Mouse (Mus musculus): ENCODE results near the gene Gm10722.
"Not testable (repeated sequence)": the region's sequence is repeated elsewhere in the genome, so short reads cannot be mapped to it uniquely, and the experiment has no call there.

GRCm38 (mm10) chr9:3018944-3019343 lies 18.2 kb downstream of the Gm10722 start:
- not testable (repeated sequence) for TF ChIP-seq CTCF (IDR thresholded peaks at IDR 0.05; ENCODE audit: borderline replicate concordance, control insufficient read depth, extremely low read depth, insufficient read depth, low read length, poor library complexity); POLR2A (IDR thresholded peaks at IDR 0.05; ENCODE audit: control insufficient read depth, extremely low read depth, insufficient read depth, low read length, poor library complexity)
